Mouse (Mus musculus): ENCODE results near the gene Kdm2b. TPM values are rescaled to one million over a fixed set of nuclear protein-coding genes. Genes with fewer than 3 reads are reported as not detected.

Kdm2b gene
- polyA plus RNA-seq, 1 experiment from 2014 or later: 89.2 TPM

DNA sequence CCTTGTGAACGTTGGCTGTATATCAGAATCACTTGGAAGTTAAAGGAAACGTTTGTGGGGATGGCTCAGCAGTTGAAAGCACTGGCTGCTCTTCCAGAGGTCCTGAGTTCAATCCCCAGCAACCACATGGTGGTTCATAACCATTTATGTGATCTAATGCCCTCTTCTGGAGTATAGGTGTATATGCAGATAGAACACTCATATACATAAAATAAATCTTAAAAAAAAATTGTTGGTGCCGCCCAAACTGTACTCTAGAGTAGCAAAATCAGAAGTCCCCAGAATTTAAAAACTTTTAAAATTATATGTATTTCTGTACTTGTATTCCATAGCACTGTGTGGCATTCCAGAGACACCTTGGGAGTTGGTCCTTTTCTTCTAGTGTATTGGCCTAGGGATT lies 133.8 kb downstream of the Kdm2b start:
- no peak overlapping the region for H3K4me2 ChIP-seq
- H3K9ac ChIP-seq (replicated peaks): no peak overlapping the region
- ATAC-seq (ENCODE audit: low FRiP score): no peak
- no peaks in the 10 kb centered on the region for H3K27me3 ChIP-seq (replicated peaks)
- no peaks in the 10 kb centered on the region for H3K9me3 ChIP-seq (replicated peaks)
- H3K4me3 ChIP-seq (replicated peaks): no peak overlapping the region
- WGBS: 90% methylated on average over 3 of the region's 3 CpGs
- no peaks in the 10 kb centered on the region for H3K36me3 ChIP-seq
- H3K27ac ChIP-seq (replicated peaks): no peak overlapping the region
- H3K4me1 ChIP-seq: peaks cover 12% of the 10 kb centered on the region

GRCm38 (mm10) chr5:122852611-122853010 lies 137.0 kb downstream of the Kdm2b start:
- H3K27me3 ChIP-seq (replicated peaks): no peaks in the 10 kb centered on the region
- no peak overlapping the region for H3K27ac ChIP-seq (replicated peaks)
- H3K4me3 ChIP-seq (replicated peaks): no peak overlapping the region
- H3K36me3 ChIP-seq: no peaks in the 10 kb centered on the region
- WGBS: 85% methylated on average over 2 of the region's 2 CpGs
- ATAC-seq (ENCODE audit: low FRiP score): no peak
- H3K4me1 ChIP-seq: peaks cover 27% of the 10 kb centered on the region
- H3K4me2 ChIP-seq: no peak overlapping the region
- H3K9me3 ChIP-seq (replicated peaks): no peaks in the 10 kb centered on the region
- no peak overlapping the region for H3K9ac ChIP-seq (replicated peaks)

- H3K4me3 ChIP-seq (replicated peaks): peak overlapping the region; percentile 93
- ATAC-seq (ENCODE audit: low FRiP score): peak; percentile 74
- no peaks in the 10 kb centered on the region for H3K36me3 ChIP-seq
- no peaks in the 10 kb centered on the region for H3K9me3 ChIP-seq (replicated peaks)
- peak overlapping the region; percentile 95 for H3K4me2 ChIP-seq
- under 1% methylated on average over 38 of the region's 38 CpGs for WGBS
- H3K27me3 ChIP-seq (replicated peaks): no peaks in the 10 kb centered on the region
- H3K27ac ChIP-seq (replicated peaks): peak overlapping the region; percentile 96
- H3K9ac ChIP-seq (replicated peaks): peak overlapping the region; percentile 99
- H3K4me1 ChIP-seq: peaks cover 27% of the 10 kb centered on the region
These were observed 139.2 kb downstream of the Kdm2b start for GRCm38 (mm10) chr5:122850319-122851002.

DNA sequence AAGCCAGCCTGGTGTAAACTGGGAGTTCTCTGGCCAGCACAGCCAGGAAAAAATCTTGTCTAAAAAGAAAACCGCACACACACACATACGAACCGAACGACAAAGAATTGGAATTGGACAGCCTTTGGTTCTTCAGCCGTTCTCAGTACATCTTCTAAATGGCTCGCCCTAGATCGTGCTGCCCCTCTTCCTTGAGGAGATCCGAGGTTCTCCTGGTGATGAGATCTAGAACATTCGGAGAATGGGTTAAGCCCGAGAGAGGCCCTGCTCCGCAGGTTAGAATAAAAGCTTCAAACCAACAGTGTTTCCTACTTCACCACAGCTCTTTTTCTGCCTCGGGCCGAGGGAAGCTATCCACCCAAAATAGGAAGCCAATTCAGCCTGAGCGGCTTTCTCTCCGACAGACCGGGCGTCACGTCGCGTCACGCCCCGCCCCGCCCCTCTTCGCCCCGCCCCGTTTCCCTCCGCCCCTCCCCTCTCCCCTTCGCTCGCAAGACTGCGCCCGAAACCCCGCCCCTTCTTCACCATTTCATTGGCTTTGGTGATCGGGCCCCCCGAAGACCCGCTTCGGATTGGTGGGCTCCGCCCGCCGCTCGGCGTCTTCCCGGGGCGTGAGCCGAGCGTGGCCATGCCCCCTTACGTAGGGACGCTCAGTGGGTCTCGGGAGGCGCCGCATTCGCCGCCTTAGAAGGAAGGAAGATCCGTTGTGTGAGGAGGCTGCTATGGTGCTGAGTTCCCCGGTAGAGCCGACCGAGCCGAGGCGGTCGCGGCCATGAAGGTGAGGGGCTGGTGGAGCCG lies 139.9 kb downstream of the Kdm2b start, which contains the start of gene Rnf34:
Gene Rnf34, plus strand, starts transcription at position 528 of the 798 bp plus-strand sequence.
- Histone ChIP-seq H3K27me3 (replicated peaks) (no peaks in the 10 kb centered on the region), H3K4me3 (replicated peaks) (peak within 1 kb of the TSS; percentile 93), H3K9me3 (replicated peaks) (no peaks in the 10 kb centered on the region), H3K9ac (replicated peaks) (peak within 1 kb of the TSS; percentile 99), H3K27ac (replicated peaks) (peak within 1 kb of the TSS; percentile 96), H3K36me3 (no peaks in the 10 kb centered on the region), H3K4me2 (peak within 1 kb of the TSS; percentile 95), H3K4me1 (peaks cover 27% of the 10 kb centered on the region)
- peak; percentile 100 for ATAC-seq (ENCODE audit: low FRiP score)
- WGBS: under 1% methylated on average over 61 of the region's 61 CpGs

DNA sequence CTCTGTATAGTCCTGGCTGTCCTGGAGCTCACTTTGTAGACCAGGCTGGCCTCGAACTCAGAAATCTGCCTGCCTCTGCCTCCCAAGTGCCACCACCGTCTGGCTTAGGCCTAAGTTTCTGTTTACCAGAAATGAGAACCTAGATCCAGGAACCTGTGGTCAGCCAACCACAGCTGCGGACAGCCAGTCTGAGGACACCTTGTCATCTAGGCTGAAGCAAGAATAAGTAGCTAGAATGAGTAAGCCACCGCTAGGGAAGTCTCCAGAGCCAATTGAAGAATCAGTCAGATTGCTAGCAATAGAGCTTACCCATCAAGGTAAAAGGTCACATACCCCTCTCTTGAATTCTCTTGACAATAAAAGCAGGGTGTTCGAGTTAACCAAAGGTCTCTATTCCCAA lies 145.8 kb downstream of the Kdm2b start:
- H3K4me3 ChIP-seq (replicated peaks): no peak overlapping the region
- WGBS: 91% methylated on average over 5 of the region's 5 CpGs
- peaks cover 5% of the 10 kb centered on the region; the same call in 1 of the 2 replicates for H3K4me1 ChIP-seq
- ATAC-seq (ENCODE audit: low FRiP score): no peak
- H3K9ac ChIP-seq (replicated peaks): no peak overlapping the region
- H3K27me3 ChIP-seq (replicated peaks): no peaks in the 10 kb centered on the region
- H3K4me2 ChIP-seq: no peak overlapping the region
- no peaks in the 10 kb centered on the region for H3K9me3 ChIP-seq (replicated peaks)
- H3K27ac ChIP-seq (replicated peaks): no peak overlapping the region
- H3K36me3 ChIP-seq: no peaks in the 10 kb centered on the region

DNA sequence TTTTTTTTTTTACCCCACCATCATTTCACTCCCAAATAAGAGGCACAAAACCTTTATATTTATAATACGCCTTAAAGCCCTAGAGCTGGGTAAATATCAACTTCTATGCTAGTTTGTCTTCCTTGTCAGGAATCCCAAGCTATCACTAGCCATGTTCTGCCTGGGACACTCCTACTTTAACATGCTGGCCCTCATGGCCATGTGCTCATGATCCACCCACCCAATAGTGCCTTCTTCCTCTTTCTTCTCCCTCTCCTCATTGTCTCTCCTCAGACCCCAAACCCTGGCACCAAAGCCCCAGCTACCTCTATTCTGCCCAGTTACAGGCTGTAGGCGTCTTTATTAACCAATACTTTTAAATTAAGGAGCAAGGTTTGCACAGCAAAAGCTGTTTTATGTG lies 148.5 kb downstream of the Kdm2b start:
- no peak overlapping the region for H3K27ac ChIP-seq (replicated peaks)
- H3K36me3 ChIP-seq: no peaks in the 10 kb centered on the region
- no peak overlapping the region for H3K4me2 ChIP-seq
- H3K9me3 ChIP-seq (replicated peaks): no peaks in the 10 kb centered on the region
- ATAC-seq (ENCODE audit: low FRiP score): no peak
- H3K27me3 ChIP-seq (replicated peaks): no peaks in the 10 kb centered on the region
- WGBS: 95% methylated on average over 2 of the region's 2 CpGs
- H3K4me3 ChIP-seq (replicated peaks): no peak overlapping the region
- no peaks in the 10 kb centered on the region for H3K4me1 ChIP-seq
- H3K9ac ChIP-seq (replicated peaks): no peak overlapping the region

GRCm38 (mm10) chr5:122832996-122833395 lies 156.6 kb downstream of the Kdm2b start:
- Histone ChIP-seq H3K4me1 (no peaks in the 10 kb centered on the region), H3K4me3 (replicated peaks) (no peak overlapping the region), H3K27ac (replicated peaks) (no peak overlapping the region), H3K36me3 (no peaks in the 10 kb centered on the region), H3K9me3 (replicated peaks) (no peaks in the 10 kb centered on the region), H3K27me3 (replicated peaks) (no peaks in the 10 kb centered on the region), H3K9ac (replicated peaks) (no peak overlapping the region), H3K4me2 (no peak overlapping the region)
- no peak for ATAC-seq (ENCODE audit: low FRiP score)
- 84% methylated on average over 10 of the region's 10 CpGs for WGBS

- Histone ChIP-seq H3K9me3 (replicated peaks) (no peaks in the 10 kb centered on the region), H3K36me3 (no peaks in the 10 kb centered on the region), H3K4me3 (replicated peaks) (no peak overlapping the region), H3K4me1 (no peaks in the 10 kb centered on the region), H3K4me2 (no peak overlapping the region), H3K9ac (replicated peaks) (no peak overlapping the region), H3K27ac (replicated peaks) (no peak overlapping the region), H3K27me3 (replicated peaks) (no peaks in the 10 kb centered on the region)
- 88% methylated on average over 10 of the region's 10 CpGs for WGBS
- no peak for ATAC-seq (ENCODE audit: low FRiP score)
These were observed 157.1 kb downstream of the Kdm2b start for GRCm38 (mm10) chr5:122832536-122832935.

DNA sequence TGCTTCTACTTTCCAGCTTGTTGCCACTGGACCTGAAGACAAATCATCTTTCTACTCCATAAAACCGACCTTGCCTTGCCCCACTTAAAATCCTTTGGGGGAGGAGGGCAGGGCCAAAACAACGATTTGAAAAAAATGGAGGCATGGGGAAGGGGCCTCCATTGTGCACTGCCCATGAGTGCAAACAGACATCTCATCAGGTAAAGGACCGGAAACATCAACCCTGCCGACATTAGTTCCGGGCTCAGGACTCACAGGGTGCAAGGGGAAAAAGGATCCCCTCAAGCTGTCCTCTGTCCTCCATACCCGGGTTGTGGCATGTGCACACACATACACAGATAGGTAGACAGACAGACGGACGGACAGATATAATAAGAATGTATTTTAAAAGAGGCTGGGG lies 164.5 kb downstream of the Kdm2b start:
- no peak overlapping the region for H3K27ac ChIP-seq (replicated peaks)
- no peak overlapping the region for H3K4me3 ChIP-seq (replicated peaks)
- H3K9me3 ChIP-seq (replicated peaks): no peaks in the 10 kb centered on the region
- H3K36me3 ChIP-seq: no peaks in the 10 kb centered on the region
- no peak overlapping the region for H3K9ac ChIP-seq (replicated peaks)
- H3K4me1 ChIP-seq: peaks cover 5% of the 10 kb centered on the region
- ATAC-seq (ENCODE audit: low FRiP score): no peak
- WGBS: 82% methylated on average over 8 of the region's 8 CpGs
- H3K27me3 ChIP-seq (replicated peaks): no peaks in the 10 kb centered on the region
- no peak overlapping the region for H3K4me2 ChIP-seq

DNA sequence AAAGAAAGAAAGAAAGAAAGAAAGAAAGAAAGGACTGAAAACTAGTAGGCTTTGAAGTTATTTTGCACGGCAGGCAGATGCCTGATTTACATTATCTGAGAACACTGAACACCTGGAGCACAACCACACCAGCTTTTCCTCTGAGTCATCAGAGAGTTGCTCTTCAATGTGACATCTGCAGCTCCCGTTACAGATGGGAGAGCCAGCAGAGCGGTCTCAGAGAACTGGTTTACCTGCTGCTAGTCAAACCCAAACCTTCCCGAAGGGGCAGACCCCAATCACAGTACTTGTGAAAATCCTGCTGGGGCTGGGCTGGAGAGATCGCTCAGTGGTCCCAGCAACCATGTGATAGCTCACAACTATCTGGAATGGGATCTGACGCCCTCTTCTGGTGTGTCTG lies 165.2 kb downstream of the Kdm2b start:
- no peaks in the 10 kb centered on the region for H3K36me3 ChIP-seq
- WGBS: 83% methylated on average over 6 of the region's 6 CpGs
- no peak overlapping the region for H3K27ac ChIP-seq (replicated peaks)
- H3K9me3 ChIP-seq (replicated peaks): no peaks in the 10 kb centered on the region
- no peak for ATAC-seq (ENCODE audit: low FRiP score)
- no peak overlapping the region for H3K4me3 ChIP-seq (replicated peaks)
- no peak overlapping the region for H3K9ac ChIP-seq (replicated peaks)
- peaks cover 12% of the 10 kb centered on the region for H3K4me1 ChIP-seq
- H3K4me2 ChIP-seq: no peak overlapping the region
- no peaks in the 10 kb centered on the region for H3K27me3 ChIP-seq (replicated peaks)

DNA sequence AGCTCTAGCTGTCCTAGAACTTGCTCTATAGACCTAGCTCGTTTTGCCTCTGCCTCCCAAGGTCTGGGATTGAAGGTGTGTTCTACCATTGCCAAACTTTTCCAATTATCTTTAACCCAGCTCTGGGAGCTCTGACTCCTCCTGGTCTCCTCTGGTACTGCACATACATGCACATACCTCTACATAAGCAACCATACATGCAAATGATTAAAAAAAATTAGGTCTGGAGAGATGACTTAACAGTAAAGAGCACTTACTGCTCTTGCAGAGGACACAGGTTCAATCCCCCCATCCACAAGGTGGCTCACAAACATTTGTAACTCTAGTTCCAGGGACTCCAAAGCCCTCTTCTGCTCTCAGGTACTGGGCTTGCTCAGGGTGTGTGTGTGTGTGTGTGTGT lies 165.6 kb downstream of the Kdm2b start:
- H3K9ac ChIP-seq (replicated peaks): no peak overlapping the region
- WGBS: 67% methylated on average over 1 of the region's 1 CpGs
- no peaks in the 10 kb centered on the region for H3K27me3 ChIP-seq (replicated peaks)
- H3K27ac ChIP-seq (replicated peaks): no peak overlapping the region
- H3K9me3 ChIP-seq (replicated peaks): no peaks in the 10 kb centered on the region
- H3K4me3 ChIP-seq (replicated peaks): no peak overlapping the region
- no peaks in the 10 kb centered on the region for H3K36me3 ChIP-seq
- no peak overlapping the region for H3K4me2 ChIP-seq
- no peak for ATAC-seq (ENCODE audit: low FRiP score)
- H3K4me1 ChIP-seq: peaks cover 16% of the 10 kb centered on the region

DNA sequence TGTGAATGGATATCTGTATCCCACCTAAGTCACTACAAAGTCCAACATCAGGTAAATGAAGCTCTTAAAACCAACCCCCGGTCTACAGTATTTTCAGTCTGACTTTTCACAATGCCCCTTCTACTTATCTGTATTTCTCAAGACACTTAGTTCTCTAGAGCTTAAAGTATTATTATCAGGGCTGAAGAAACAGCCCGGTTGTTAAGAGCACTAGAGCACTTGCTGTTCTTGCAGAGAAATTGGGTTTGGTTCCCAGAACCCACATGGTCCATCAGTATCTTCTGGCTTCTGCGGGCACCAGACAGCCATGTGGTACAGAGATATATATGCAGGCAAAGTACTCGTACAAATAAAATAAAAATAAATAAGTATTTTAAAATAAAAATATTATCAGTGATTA lies 167.2 kb downstream of the Kdm2b start:
- no peaks in the 10 kb centered on the region for H3K9me3 ChIP-seq (replicated peaks)
- H3K36me3 ChIP-seq: peaks cover 15% of the 10 kb centered on the region
- no peak overlapping the region for H3K4me2 ChIP-seq
- WGBS: 92% methylated on average over 4 of the region's 4 CpGs
- H3K27ac ChIP-seq (replicated peaks): no peak overlapping the region
- ATAC-seq (ENCODE audit: low FRiP score): no peak
- H3K4me1 ChIP-seq: peaks cover 16% of the 10 kb centered on the region
- no peak overlapping the region for H3K9ac ChIP-seq (replicated peaks)
- H3K4me3 ChIP-seq (replicated peaks): no peak overlapping the region
- no peaks in the 10 kb centered on the region for H3K27me3 ChIP-seq (replicated peaks)
